Mouse (Mus musculus) myocyte (in vitro differentiated cells): ENCODE measurements around the gene Rab19. TPM values are rescaled to one million over a fixed set of nuclear protein-coding genes. Genes with fewer than 3 reads are reported as not detected.
"Not testable (repeated sequence)": the region's sequence is repeated elsewhere in the genome, so short reads cannot be mapped to it uniquely, and the experiment has no call there.

Experiments
- H3K27me3 ChIP-seq: one replicate; pipeline ENCODE4 v1.6.1; 2011; ENCODE audit not compliant: control insufficient read depth, insufficient read depth, insufficient read length
- H3K36me3 ChIP-seq: one replicate; pipeline ENCODE4 v1.6.1; 2011; ENCODE audit not compliant: control insufficient read depth, insufficient read depth
- H3K4me2 ChIP-seq: one replicate; pipeline ENCODE4 v1.6.1; 2011; ENCODE audit warnings: low read depth, control low read depth
- H3K4me3 ChIP-seq: one replicate; pipeline ENCODE4 v1.5.1; 2011; ENCODE audit warnings: mild to moderate bottlenecking, control low read depth, moderate library complexity
- H3K79me2 ChIP-seq: one replicate; pipeline ENCODE4 v1.6.1; 2011; ENCODE audit not compliant: control insufficient read depth, insufficient read depth
- H3ac ChIP-seq: one replicate; pipeline ENCODE4 v1.6.1; 2011; ENCODE audit not compliant: control insufficient read depth, insufficient read length
- CEBPB ChIP-seq: IDR thresholded peaks from 2 replicates; pipeline ENCODE4 v1.6.1; 2011; ENCODE audit warnings: mild to moderate bottlenecking, moderate library complexity; ENCODE audit not compliant: poor library complexity, insufficient read depth, severe bottlenecking
- E2F4 ChIP-seq: IDR thresholded peaks from one replicate; pipeline ENCODE4 v1.6.1; 2011; ENCODE audit warnings: mild to moderate bottlenecking, control low read depth, moderate library complexity; ENCODE audit not compliant: insufficient read depth
- MAX ChIP-seq: IDR thresholded peaks from one replicate; pipeline ENCODE4 v1.6.1; 2011; ENCODE audit warnings: low read depth, mild to moderate bottlenecking, control low read depth
- MYOD1 ChIP-seq, 3 experiments: IDR thresholded peaks; one replicate each; pipeline ENCODE4 v1.6.1; 2011; ENCODE audit warnings: control low read depth in 2 of 3, low read depth in 2 of 3, mild to moderate bottlenecking in 2 of 3, moderate library complexity in 1 of 3; ENCODE audit not compliant: insufficient read length in 2 of 3, control insufficient read depth in 1 of 3
- MYOG ChIP-seq, 3 experiments: IDR thresholded peaks; one replicate each; pipeline ENCODE4 v1.6.1; 2011; ENCODE audit warnings: control low read depth in 2 of 3, low read depth in 2 of 3, mild to moderate bottlenecking in 2 of 3; ENCODE audit not compliant: insufficient read length in 2 of 3, control insufficient read depth in 1 of 3, insufficient read depth in 1 of 3
- POLR2A ChIP-seq: IDR thresholded peaks from one replicate; pipeline ENCODE4 v1.6.1; 2011; ENCODE audit warnings: low read depth, mild to moderate bottlenecking, control low read depth, moderate library complexity; ENCODE audit not compliant: insufficient read length
- POLR2AphosphoS2 ChIP-seq: IDR thresholded peaks from one replicate; pipeline ENCODE4 v1.6.1; 2011; ENCODE audit warnings: low read depth, control low read depth; ENCODE audit not compliant: insufficient read length
- REST ChIP-seq: IDR thresholded peaks from one replicate; pipeline ENCODE4 v1.6.1; 2011; ENCODE audit warnings: mild to moderate bottlenecking, control low read depth, moderate library complexity; ENCODE audit not compliant: insufficient read depth, insufficient read length
- SRF ChIP-seq: IDR thresholded peaks from one replicate; pipeline ENCODE4 v1.6.1; 2011; ENCODE audit warnings: low read depth; ENCODE audit not compliant: control insufficient read depth, insufficient read length
- TCF12 ChIP-seq: IDR thresholded peaks from one replicate; pipeline ENCODE4 v1.6.1; 2011; ENCODE audit warnings: mild to moderate bottlenecking, control low read depth; ENCODE audit not compliant: poor library complexity, insufficient read depth, severe bottlenecking
- TCF3 ChIP-seq: IDR thresholded peaks from one replicate; pipeline ENCODE4 v1.6.1; 2011; ENCODE audit warnings: low read depth, control low read depth; ENCODE audit not compliant: insufficient read length
- USF1 ChIP-seq: IDR thresholded peaks from one replicate; pipeline ENCODE4 v1.6.1; 2011; ENCODE audit warnings: low read depth, mild to moderate bottlenecking, control low read depth, moderate library complexity
- polyA plus RNA-seq: library from polyadenylated mRNA; unstranded; fragments of >200 nt; fragmentation: generic; extraction: Trizol; gene quantifications from one replicate; pipeline ENCODE4 v1.2.1, GENCODE M21; 2012; ENCODE audit warnings: missing spikeins

Rab19 gene
- polyA plus RNA-seq, 1 experiment: not detected

- TF ChIP-seq POLR2AphosphoS2 (no peak), TCF3 (no peak), E2F4 (no peak), TCF12 (no peak), USF1 (no peak), REST (no peak), SRF (no peak), CEBPB (no peak)
- Histone ChIP-seq H3K27me3 (no peaks in the 10 kb centered on the region), H3ac (no peak overlapping the region), H3K36me3 (no peaks in the 10 kb centered on the region), H3K4me3 (no peak overlapping the region), H3K4me2 (no peak overlapping the region), H3K79me2 (no peaks in the 10 kb centered on the region)
Measured at GRCm38 (mm10) chr6:39398342-39398741, 17.4 kb downstream of the Rab19 start.

DNA sequence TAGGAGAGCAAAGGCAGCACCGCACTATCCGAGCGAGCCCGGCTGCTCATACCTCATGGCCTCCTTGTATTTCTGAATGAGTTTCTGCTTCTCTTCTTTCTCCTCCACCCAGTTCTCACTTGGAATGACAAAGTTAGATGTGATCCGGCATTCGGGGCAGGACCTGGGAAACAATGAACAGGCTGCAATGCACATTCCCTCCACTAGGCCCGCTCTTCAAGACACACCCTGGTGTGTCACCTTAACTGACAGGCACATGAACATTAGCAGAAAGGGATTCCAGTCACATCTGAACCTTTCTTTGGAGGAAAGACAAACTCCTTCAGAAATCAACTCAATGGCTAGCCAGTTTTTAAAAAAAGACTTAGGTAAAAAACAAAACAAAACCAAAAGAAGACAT is 19.4 kb downstream of the Rab19 start:
- H3K4me2 ChIP-seq: no peak overlapping the region
- H3K4me3 ChIP-seq: no peak overlapping the region
- H3K27me3 ChIP-seq: no peaks in the 10 kb centered on the region
- peaks cover 2% of the 10 kb centered on the region for H3K36me3 ChIP-seq
- TF ChIP-seq CEBPB: no peak
- TF ChIP-seq POLR2A: no peak
- no peak for TF ChIP-seq E2F4
- no peak for TF ChIP-seq MAX
- no peak for TF ChIP-seq REST
- no peaks in the 10 kb centered on the region for H3K79me2 ChIP-seq
- no peak overlapping the region for H3ac ChIP-seq

DNA sequence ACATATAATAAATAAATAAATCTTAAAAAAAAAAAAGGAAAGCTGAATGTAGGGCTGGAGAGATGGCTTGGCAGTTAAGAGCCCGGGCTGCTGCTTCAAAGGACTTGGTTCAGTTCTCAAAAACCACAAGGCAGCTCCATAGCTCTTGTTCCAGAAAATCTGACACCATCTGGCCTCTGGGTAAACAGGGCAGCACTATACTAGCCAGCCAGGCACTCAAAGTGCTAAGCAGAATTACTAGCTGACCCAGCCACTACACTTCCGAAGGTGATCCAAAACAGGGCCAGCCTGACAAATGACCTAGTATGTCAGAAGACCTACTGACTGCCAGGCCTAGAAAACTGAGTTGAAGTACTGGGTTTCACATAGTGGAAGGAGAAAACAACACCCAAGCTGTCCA is 22.2 kb downstream of the Rab19 start:
- no peak overlapping the region for H3K4me3 ChIP-seq
- TF ChIP-seq REST (no peak), POLR2AphosphoS2 (no peak), TCF12 (no peak)
- H3ac ChIP-seq: no peak overlapping the region
- no peaks in the 10 kb centered on the region for H3K27me3 ChIP-seq
- H3K79me2 ChIP-seq: no peaks in the 10 kb centered on the region
- H3K36me3 ChIP-seq: peaks cover 5% of the 10 kb centered on the region
- no peak overlapping the region for H3K4me2 ChIP-seq

DNA sequence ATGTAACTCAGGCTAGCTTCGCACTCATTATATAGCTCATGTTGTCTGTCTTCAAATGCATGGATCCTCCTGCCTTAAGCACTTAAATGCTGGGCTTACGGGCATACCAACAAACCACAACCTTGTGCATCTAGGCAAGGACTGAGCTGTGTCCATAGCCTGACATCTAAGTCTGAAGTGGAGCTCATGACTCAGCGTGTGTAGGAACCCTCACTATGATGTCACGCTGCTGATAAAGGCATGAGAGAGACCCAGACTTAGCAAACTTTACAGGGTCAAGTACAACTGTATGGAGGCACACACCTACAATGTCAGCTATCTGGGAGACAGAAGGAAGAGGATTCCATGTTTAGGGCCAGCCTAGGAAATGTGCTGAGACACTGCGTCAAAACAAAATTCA is 25.5 kb downstream of the Rab19 start:
- no peak overlapping the region for H3K4me3 ChIP-seq
- no peaks in the 10 kb centered on the region for H3K27me3 ChIP-seq
- H3ac ChIP-seq: no peak overlapping the region
- no peak for TF ChIP-seq POLR2A
- no peak for TF ChIP-seq MAX
- no peak for TF ChIP-seq SRF
- no peak for TF ChIP-seq E2F4
- no peak for TF ChIP-seq REST
- TF ChIP-seq TCF12: no peak
- TF ChIP-seq CEBPB: no peak
- no peak for TF ChIP-seq USF1
- no peak for TF ChIP-seq MYOG (IDR thresholded peaks at IDR 0.05; ENCODE audit: control insufficient read depth in 1 of 3, insufficient read depth in 1 of 3, insufficient read length in 2 of 3, low read depth in 2 of 3)
- TF ChIP-seq POLR2AphosphoS2: no peak
- no peak for TF ChIP-seq MYOD1 (IDR thresholded peaks at IDR 0.05; ENCODE audit: control insufficient read depth in 1 of 3, insufficient read length in 2 of 3, low read depth in 2 of 3)
- TF ChIP-seq TCF3: no peak
- H3K4me2 ChIP-seq: no peak overlapping the region
- no peaks in the 10 kb centered on the region for H3K79me2 ChIP-seq
- peaks cover 5% of the 10 kb centered on the region for H3K36me3 ChIP-seq

DNA sequence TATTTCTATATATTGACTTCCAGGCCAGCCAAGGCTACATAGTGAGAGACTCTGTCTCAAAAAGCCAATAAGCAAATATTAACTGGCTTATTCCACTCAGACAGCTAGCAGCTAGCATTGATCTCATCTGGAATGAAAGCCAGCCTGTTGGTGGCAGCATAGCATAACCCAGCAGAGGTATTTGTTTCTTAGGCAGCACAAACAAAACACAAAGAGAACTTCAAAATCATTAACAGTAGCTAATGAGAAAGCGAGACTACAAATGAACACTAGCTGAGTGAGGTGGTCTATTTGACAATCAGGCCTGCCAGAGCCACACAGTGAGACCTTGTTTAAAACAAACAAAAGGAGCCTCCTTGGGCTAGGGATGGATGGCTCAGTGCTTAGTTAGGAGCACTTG is 33.1 kb downstream of the Rab19 start:
- no peak overlapping the region for H3K4me3 ChIP-seq
- H3K36me3 ChIP-seq: no peaks in the 10 kb centered on the region
- TF ChIP-seq POLR2A (no peak), TCF3 (no peak), MYOD1 (IDR thresholded peaks at IDR 0.05; ENCODE audit: control insufficient read depth in 1 of 3, insufficient read length in 2 of 3, low read depth in 2 of 3) (no peak), SRF (no peak), USF1 (no peak), MAX (no peak), POLR2AphosphoS2 (no peak), E2F4 (no peak), CEBPB (no peak), TCF12 (no peak), MYOG (IDR thresholded peaks at IDR 0.05; ENCODE audit: control insufficient read depth in 1 of 3, insufficient read depth in 1 of 3, insufficient read length in 2 of 3, low read depth in 2 of 3) (no peak)

DNA sequence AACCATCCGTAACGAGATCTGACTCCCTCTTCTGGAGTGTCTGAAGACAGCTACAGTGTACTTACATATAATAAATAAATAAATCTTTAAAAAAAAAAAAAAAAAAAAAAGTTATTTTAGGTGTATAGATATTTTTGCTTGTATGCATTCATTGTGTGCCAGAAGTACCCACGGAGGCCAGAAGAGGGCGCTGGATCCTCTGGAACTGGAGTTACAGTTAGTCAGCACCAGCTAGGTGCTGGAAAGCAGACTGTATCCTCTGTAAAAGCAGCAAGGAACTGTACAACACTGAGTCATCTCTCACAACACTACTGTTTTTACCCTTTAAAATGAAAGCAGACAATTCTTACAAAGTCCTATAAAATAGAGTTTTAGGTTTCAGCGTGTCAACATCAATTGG is 34.8 kb downstream of the Rab19 start:
- Histone ChIP-seq H3K27me3 (no peaks in the 10 kb centered on the region), H3K36me3 (no peaks in the 10 kb centered on the region), H3ac (no peak overlapping the region), H3K4me2 (no peak overlapping the region), H3K79me2 (no peaks in the 10 kb centered on the region), H3K4me3 (no peak overlapping the region)
- TF ChIP-seq USF1 (no peak), REST (no peak)

More for the DNA sequence above, 33.1 kb downstream of the Rab19 start:
- no peaks in the 10 kb centered on the region for H3K79me2 ChIP-seq
- no peak overlapping the region for H3ac ChIP-seq
- no peak overlapping the region for H3K4me2 ChIP-seq
- no peaks in the 10 kb centered on the region for H3K27me3 ChIP-seq

GRCm38 (mm10) chr6:39416654-39417053 is 35.7 kb downstream of the Rab19 start:
- H3ac ChIP-seq, H3K27me3 ChIP-seq, H3K4me2 ChIP-seq, H3K79me2 ChIP-seq, H3K36me3 ChIP-seq, H3K4me3 ChIP-seq: not testable (repeated sequence)
